Mouse (Mus musculus) hindbrain, embryonic 14.5 days (tissue): ENCODE data around the gene Olfr370. TPM values are rescaled to one million over a fixed set of nuclear protein-coding genes. Genes with fewer than 3 reads are reported as not detected.
A peak's percentile ranks its signal among the peaks of the same experiment; 100 is the strongest.

Experiments used
- ATAC-seq: fragments of 200-750 bp; cut with Nextera tagmentation; 2 replicates; pipeline ENCODE4 v1.8.0; 2017; ENCODE audit warnings: moderate number of reproducible peaks, mild to moderate bottlenecking, moderate TSS enrichment, moderate library complexity; ENCODE audit not compliant: low FRiP score
- DNase-seq: peaks from one replicate; pipeline ENCODE4 v3.0.0-alpha.2; 2015; ENCODE audit warnings: low spot score
- H3K27ac ChIP-seq: fragments of 300-500 bp; sonication (generic); 2 replicates; pipeline ENCODE4 v1.5.1; 2014; ENCODE audit warnings: mild to moderate bottlenecking, moderate library complexity
- H3K27me3 ChIP-seq: fragments of 300-500 bp; sonication (generic); 2 replicates; pipeline ENCODE4 v1.6.1; 2014; ENCODE audit warnings: mild to moderate bottlenecking, low read length, mixed read lengths; ENCODE audit not compliant: control insufficient read depth, insufficient read depth
- H3K36me3 ChIP-seq: fragments of 300-500 bp; sonication (generic); replicated peaks from 2 replicates; pipeline ENCODE4 v1.6.1; 2014; ENCODE audit not compliant: control insufficient read depth, insufficient read depth
- H3K4me1 ChIP-seq: fragments of 300-500 bp; sonication (generic); replicated peaks from 2 replicates; pipeline ENCODE4 v1.6.1; 2014; ENCODE audit warnings: antibody characterized with exemption, low read length, mixed read lengths; ENCODE audit not compliant: control insufficient read depth, insufficient read depth
- H3K4me2 ChIP-seq: fragments of 300-500 bp; sonication (generic); replicated peaks from 2 replicates; pipeline ENCODE4 v1.6.1; 2014; ENCODE audit warnings: mild to moderate bottlenecking, moderate library complexity
- H3K4me3 ChIP-seq: fragments of 300-500 bp; sonication (generic); replicated peaks from 2 replicates; pipeline ENCODE4 v1.5.1; 2014; ENCODE audit warnings: mild to moderate bottlenecking, low read length
- H3K9ac ChIP-seq: fragments of 300-500 bp; sonication (generic); 2 replicates; pipeline ENCODE4 v1.6.1; 2014
- H3K9me3 ChIP-seq: fragments of 300-500 bp; sonication (generic); 2 replicates; pipeline ENCODE4 v1.6.1; 2016; ENCODE audit warnings: low read length; ENCODE audit not compliant: control insufficient read depth
- WGBS: fragments of 180-500 bp; shearing (Covaris S2); extraction: QIAGEN DNeasy Blood & Tissue Kit; methylation state at CpG from one replicate; pipeline ENCODE4 v1.1.7; 2014; 5-methylcytosine and 5-hydroxymethylcytosine counted together
- polyA plus RNA-seq: library from polyadenylated mRNA; unstranded; fragments of >200 nt; fragmentation: Nextera tagmentation; extraction: Ambion mirVana; gene quantifications from 2 replicates; pipeline ENCODE4 v1.2.1, GENCODE M21; 2014

Gene Olfr370
- polyA plus RNA-seq, 1 experiment from 2014 or later: 0.13 TPM

- peaks cover 24% of the 10 kb centered on the region; the same call in 1 of the 2 replicates for H3K4me1 ChIP-seq
- 86% methylated on average over 5 of the region's 5 CpGs for WGBS
- no peak for ATAC-seq
- H3K27me3 ChIP-seq: no peaks in the 10 kb centered on the region
- H3K4me3 ChIP-seq: no peak overlapping the region
- no peak overlapping the region for H3K27ac ChIP-seq
- H3K4me2 ChIP-seq: no peak overlapping the region
- H3K9ac ChIP-seq: no peak overlapping the region
- no peaks in the 10 kb centered on the region for H3K9me3 ChIP-seq
- peaks cover 45% of the 10 kb centered on the region for H3K36me3 ChIP-seq
- DNase-seq: no peak
Observed at GRCm38 (mm10) chr8:83572246-83572812, 36.7 kb downstream of the Olfr370 start.

- DNase-seq (no peak), ATAC-seq (no peak)
- H3K27me3 ChIP-seq: no peaks in the 10 kb centered on the region
- H3K4me3 ChIP-seq: no peak overlapping the region
- WGBS: 87% methylated on average over 18 of the region's 18 CpGs
- H3K9ac ChIP-seq: no peak overlapping the region
- H3K4me2 ChIP-seq: no peak overlapping the region
- peaks cover 45% of the 10 kb centered on the region for H3K36me3 ChIP-seq
- H3K9me3 ChIP-seq: no peaks in the 10 kb centered on the region
- peaks cover 18% of the 10 kb centered on the region; the same call in 1 of the 2 replicates for H3K4me1 ChIP-seq
- no peak overlapping the region for H3K27ac ChIP-seq
Observed at GRCm38 (mm10) chr8:83573140-83573875, 37.7 kb downstream of the Olfr370 start.

GRCm38 (mm10) chr8:83574631-83575315, 39.2 kb downstream of the Olfr370 start:
- whole genome bisulfite sequencing: 84% methylated on average over 15 of the region's 15 CpGs
- peaks cover 27% of the 10 kb centered on the region; the same call in 1 of the 2 replicates for H3K4me1 ChIP-seq
- DNase-seq: no peak

GRCm38 (mm10) chr8:83575561-83576515, 40.3 kb downstream of the Olfr370 start:
- DNase-seq (no peak), ATAC-seq (no peak)
- H3K9me3 ChIP-seq: no peaks in the 10 kb centered on the region
- H3K27ac ChIP-seq: no peak overlapping the region
- peaks cover 31% of the 10 kb centered on the region for H3K36me3 ChIP-seq
- no peak overlapping the region for H3K9ac ChIP-seq
- WGBS: 80% methylated on average over 17 of the region's 17 CpGs
- H3K27me3 ChIP-seq: no peaks in the 10 kb centered on the region
- H3K4me3 ChIP-seq: no peak overlapping the region
- peaks cover 33% of the 10 kb centered on the region; the same call in 1 of the 2 replicates for H3K4me1 ChIP-seq
- H3K4me2 ChIP-seq: no peak overlapping the region

More at GRCm38 (mm10) chr8:83574631-83575315, 39.2 kb downstream of the Olfr370 start:
- no peak overlapping the region for H3K4me3 ChIP-seq
- peaks cover 40% of the 10 kb centered on the region for H3K36me3 ChIP-seq
- no peak overlapping the region for H3K9ac ChIP-seq
- H3K4me2 ChIP-seq: no peak overlapping the region
- no peaks in the 10 kb centered on the region for H3K27me3 ChIP-seq
- no peak overlapping the region for H3K27ac ChIP-seq
- no peaks in the 10 kb centered on the region for H3K9me3 ChIP-seq
- no peak for ATAC-seq

GRCm38 (mm10) chr8:83576516-83576895, 40.9 kb downstream of the Olfr370 start:
- DNase-seq (no peak), ATAC-seq (no peak)
- H3K9me3 ChIP-seq: no peaks in the 10 kb centered on the region
- H3K27ac ChIP-seq: peak overlapping the region; percentile 26; the same call in 1 of the 2 replicates
- WGBS: 65% methylated on average over 4 of the region's 4 CpGs
- H3K27me3 ChIP-seq: no peaks in the 10 kb centered on the region
- no peak overlapping the region for H3K9ac ChIP-seq
- no peak overlapping the region for H3K4me3 ChIP-seq
- H3K4me2 ChIP-seq: no peak overlapping the region
- H3K36me3 ChIP-seq: peaks cover 25% of the 10 kb centered on the region
- peaks cover 33% of the 10 kb centered on the region; the same call in 1 of the 2 replicates for H3K4me1 ChIP-seq

GRCm38 (mm10) chr8:83576921-83577320, 41.3 kb downstream of the Olfr370 start:
- Histone ChIP-seq H3K27ac (peak overlapping the region; percentile 26; the same call in 1 of the 2 replicates), H3K9ac (no peak overlapping the region), H3K9me3 (no peaks in the 10 kb centered on the region), H3K27me3 (no peaks in the 10 kb centered on the region), H3K36me3 (peaks cover 21% of the 10 kb centered on the region), H3K4me2 (no peak overlapping the region), H3K4me3 (no peak overlapping the region), H3K4me1 (peaks cover 33% of the 10 kb centered on the region; the same call in 1 of the 2 replicates)
- WGBS: 87% methylated on average over 4 of the region's 4 CpGs
- ATAC-seq: no peak
- DNase-seq: no peak

GRCm38 (mm10) chr8:83577384-83577791, 41.8 kb downstream of the Olfr370 start:
- Histone ChIP-seq H3K4me1 (peaks cover 35% of the 10 kb centered on the region; the same call in 1 of the 2 replicates), H3K36me3 (peaks cover 17% of the 10 kb centered on the region), H3K4me2 (no peak overlapping the region), H3K27ac (no peak overlapping the region), H3K27me3 (no peaks in the 10 kb centered on the region), H3K9me3 (no peaks in the 10 kb centered on the region), H3K4me3 (no peak overlapping the region), H3K9ac (no peak overlapping the region)
- ATAC-seq (no peak), DNase-seq (no peak)
- 66% methylated on average over 9 of the region's 9 CpGs for WGBS

- Histone ChIP-seq H3K4me1 (peaks cover 40% of the 10 kb centered on the region; the same call in 1 of the 2 replicates), H3K9ac (peak overlapping the region; percentile 31; the same call in 1 of the 2 replicates), H3K9me3 (no peaks in the 10 kb centered on the region), H3K4me3 (no peak overlapping the region), H3K36me3 (peaks cover 7% of the 10 kb centered on the region), H3K27me3 (no peaks in the 10 kb centered on the region), H3K4me2 (no peak overlapping the region), H3K27ac (no peak overlapping the region)
- 73% methylated on average over 17 of the region's 17 CpGs for WGBS
- ATAC-seq (no peak), DNase-seq (no peak)
Observed at GRCm38 (mm10) chr8:83578131-83579055, 42.8 kb downstream of the Olfr370 start.
